Mouse (Mus musculus) embryonic facial prominence, embryonic 13.5 days (tissue): ENCODE data around the gene Rbmxl1. TPM values are rescaled to one million over a fixed set of nuclear protein-coding genes. Genes with fewer than 3 reads are reported as not detected.
"Not testable (repeated sequence)": the region's sequence is repeated elsewhere in the genome, so short reads cannot be mapped to it uniquely, and the experiment has no call there.

Experiments
- ATAC-seq: fragments of 200-750 bp; cut with Nextera tagmentation; 2 replicates; pipeline ENCODE4 v1.8.0; 2017; ENCODE audit warnings: low read depth; ENCODE audit not compliant: insufficient number of reproducible peaks, insufficient read depth, low FRiP score, low TSS enrichment
- H3K27ac ChIP-seq: fragments of 300-500 bp; sonication (generic); 2 replicates; pipeline ENCODE4 v1.5.1; 2015; ENCODE audit warnings: moderate library complexity, mild to moderate bottlenecking, inconsistent platforms
- H3K27me3 ChIP-seq: fragments of 300-500 bp; sonication (generic); 2 replicates; pipeline ENCODE4 v1.6.1; 2015; ENCODE audit warnings: mild to moderate bottlenecking, inconsistent platforms
- H3K36me3 ChIP-seq: fragments of 300-500 bp; sonication (generic); 2 replicates; pipeline ENCODE4 v1.6.1; 2015; ENCODE audit warnings: mild to moderate bottlenecking, inconsistent platforms
- H3K4me1 ChIP-seq: fragments of 300-500 bp; sonication (generic); 2 replicates; pipeline ENCODE4 v1.6.1; 2015; ENCODE audit warnings: inconsistent platforms
- H3K4me2 ChIP-seq: fragments of 300-500 bp; sonication (generic); 2 replicates; pipeline ENCODE4 v1.6.1; 2015; ENCODE audit warnings: moderate library complexity, mild to moderate bottlenecking, inconsistent platforms
- H3K4me3 ChIP-seq: fragments of 300-500 bp; sonication (generic); 2 replicates; pipeline ENCODE4 v1.5.1; 2015; ENCODE audit warnings: mild to moderate bottlenecking, inconsistent platforms
- H3K9ac ChIP-seq: fragments of 300-500 bp; sonication (generic); 2 replicates; pipeline ENCODE4 v1.6.1; 2015; ENCODE audit warnings: mild to moderate bottlenecking, inconsistent platforms
- H3K9me3 ChIP-seq: fragments of 300-500 bp; sonication (generic); 2 replicates; pipeline ENCODE4 v1.6.1; 2016; ENCODE audit warnings: inconsistent platforms
- WGBS: fragments of 180-500 bp; shearing (Covaris S2); methylation state at CpG from one replicate; pipeline ENCODE4 v1.1.7; 2015; ENCODE audit warnings: mixed read lengths; 5-methylcytosine and 5-hydroxymethylcytosine counted together
- polyA plus RNA-seq: library from polyadenylated mRNA; unstranded; fragments of >200 nt; fragmentation: Nextera tagmentation; extraction: Ambion mirVana; gene quantifications from 2 replicates; pipeline ENCODE4 v1.2.1, GENCODE M21; 2015

Rbmxl1 gene
- polyA plus RNA-seq = 280 and 282 TPM in 2 replicates

GRCm38 (mm10) chr8:78508719-78509272, at the start of gene Rbmxl1:
Gene Rbmxl1 (minus strand): TSS chr8:78508898.
- H3K4me2 ChIP-seq = peak within 1 kb of the TSS; percentile 85
- under 1% methylated on average over 70 of the region's 70 CpGs for WGBS
- H3K9me3 ChIP-seq = peaks cover 3% of the 10 kb centered on the region; the same call in 1 of the 2 replicates
- H3K27me3 ChIP-seq = no peaks in the 10 kb centered on the region
- H3K4me3 ChIP-seq = peak within 1 kb of the TSS; percentile 89
- H3K4me1 ChIP-seq = peaks cover 14% of the 10 kb centered on the region
- peak within 1 kb of the TSS; percentile 98 for H3K9ac ChIP-seq
- H3K36me3 ChIP-seq = peaks cover 28% of the 10 kb centered on the region
- H3K27ac ChIP-seq = peak within 1 kb of the TSS; percentile 98
- peak; percentile 86 for ATAC-seq

GRCm38 (mm10) chr8:78556773-78557434, 48.2 kb upstream of the Rbmxl1 start:
- Histone ChIP-seq H3K27ac (no peak overlapping the region), H3K36me3 (peaks cover 9% of the 10 kb centered on the region), H3K27me3 (no peaks in the 10 kb centered on the region), H3K4me3 (no peak overlapping the region), H3K4me1 (peaks cover 7% of the 10 kb centered on the region), H3K4me2 (no peak overlapping the region), H3K9me3 (no peaks in the 10 kb centered on the region), H3K9ac (0 out of 2 replicates have a peak overlapping the region, but pooled peaks have one; percentile 8)
- ATAC-seq = no peak
- 38% methylated on average over 11 of the region's 11 CpGs for WGBS

GRCm38 (mm10) chr8:78555817-78556216, 47.1 kb upstream of the Rbmxl1 start:
- Histone ChIP-seq H3K4me3 (no peak overlapping the region), H3K27ac (no peak overlapping the region), H3K9me3 (no peaks in the 10 kb centered on the region), H3K9ac (no peak overlapping the region), H3K36me3 (peaks cover 6% of the 10 kb centered on the region; the same call in 1 of the 2 replicates), H3K27me3 (no peaks in the 10 kb centered on the region), H3K4me2 (no peak overlapping the region), H3K4me1 (peaks cover 7% of the 10 kb centered on the region)
- no peak for ATAC-seq
- WGBS = 81% methylated on average over 4 of the region's 4 CpGs

DNA sequence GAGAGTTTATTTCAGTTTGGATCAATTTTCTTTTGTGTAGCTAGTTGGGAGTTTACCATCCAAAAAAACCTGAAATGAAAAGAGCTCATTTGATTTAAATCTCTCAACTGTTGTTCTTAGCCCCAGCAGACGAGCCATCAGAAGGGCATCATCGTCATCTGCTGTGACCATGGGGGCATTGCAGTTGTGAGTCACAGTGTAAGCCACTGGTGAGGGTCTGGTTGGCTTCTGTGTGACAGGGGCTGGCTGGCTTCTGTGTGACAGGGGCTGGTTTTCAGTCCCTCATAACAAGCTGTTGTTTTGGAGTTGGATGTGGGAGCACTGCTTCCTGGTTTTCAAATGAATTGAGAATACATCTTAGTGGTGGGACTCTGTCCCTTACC, 42.0 kb upstream of the Rbmxl1 start:
- Histone ChIP-seq H3K4me1 (no peaks in the 10 kb centered on the region), H3K9ac (no peak overlapping the region), H3K27me3 (no peaks in the 10 kb centered on the region), H3K27ac (no peak overlapping the region), H3K9me3 (no peaks in the 10 kb centered on the region), H3K4me3 (no peak overlapping the region), H3K36me3 (peaks cover 9% of the 10 kb centered on the region; the same call in 1 of the 2 replicates), H3K4me2 (no peak overlapping the region)
- 70% methylated on average over 2 of the region's 2 CpGs for WGBS
- ATAC-seq = no peak

DNA sequence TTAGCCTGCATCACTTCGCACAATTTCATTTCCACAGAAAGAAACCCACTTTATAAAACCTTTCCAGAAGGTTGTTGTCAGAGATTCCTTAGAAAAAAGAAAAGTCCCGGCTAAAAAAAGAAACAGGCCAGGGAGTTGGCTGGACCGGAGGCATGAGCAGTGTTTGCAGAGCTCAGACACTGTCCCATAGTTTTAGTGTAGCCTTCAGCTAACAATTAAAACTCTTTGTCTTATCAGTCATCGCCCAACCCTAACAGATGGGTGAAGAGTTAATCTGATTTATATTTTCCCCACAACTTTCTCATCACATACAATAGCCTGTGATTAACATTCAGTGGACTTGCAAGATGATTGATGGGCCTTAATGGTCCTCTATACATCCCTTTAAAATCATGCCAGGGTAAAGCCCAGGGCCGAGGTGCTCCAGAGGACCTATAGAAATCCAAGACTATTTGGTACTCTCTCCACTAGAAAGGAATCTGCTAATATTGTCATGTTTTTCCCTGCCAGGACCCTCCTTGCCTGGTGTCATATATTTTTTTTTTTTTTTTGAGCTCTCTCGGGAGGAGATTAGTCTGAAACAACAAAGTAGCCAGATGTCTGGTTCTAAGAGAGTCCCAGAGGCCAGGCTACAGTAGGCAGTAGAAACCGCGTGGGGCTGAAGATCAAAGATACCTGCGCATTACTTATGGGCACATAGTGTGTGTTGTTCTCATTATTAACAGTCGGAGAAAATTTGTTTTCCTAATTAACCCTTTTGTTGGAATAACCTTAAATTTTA, 41.5 kb upstream of the Rbmxl1 start:
- 62% methylated on average over 10 of the region's 10 CpGs for WGBS
- ATAC-seq = no peak
- no peaks in the 10 kb centered on the region for H3K9me3 ChIP-seq
- no peak overlapping the region for H3K4me2 ChIP-seq
- 0 out of 2 replicates have a peak, but pooled peaks cover 3% of the 10 kb centered on the region for H3K4me1 ChIP-seq
- H3K27ac ChIP-seq = no peak overlapping the region
- H3K27me3 ChIP-seq = no peaks in the 10 kb centered on the region
- peaks cover 9% of the 10 kb centered on the region; the same call in 1 of the 2 replicates for H3K36me3 ChIP-seq
- no peak overlapping the region for H3K4me3 ChIP-seq
- H3K9ac ChIP-seq = no peak overlapping the region

GRCm38 (mm10) chr8:78545153-78545817, 36.6 kb upstream of the Rbmxl1 start:
- not testable (repeated sequence) for ATAC-seq, H3K4me1 ChIP-seq, H3K4me3 ChIP-seq, H3K27ac ChIP-seq, H3K9me3 ChIP-seq, H3K27me3 ChIP-seq, H3K4me2 ChIP-seq, H3K9ac ChIP-seq
- 47% methylated on average over 9 of the region's 14 CpGs for WGBS
- H3K36me3 ChIP-seq = peaks cover 27% of the 10 kb centered on the region

GRCm38 (mm10) chr8:78544545-78544944, 35.8 kb upstream of the Rbmxl1 start:
- no peaks in the 10 kb centered on the region for H3K9me3 ChIP-seq
- H3K4me3 ChIP-seq = no peak overlapping the region
- 0 out of 2 replicates have a peak, but pooled peaks cover 5% of the 10 kb centered on the region for H3K4me1 ChIP-seq
- no peak overlapping the region for H3K27ac ChIP-seq
- H3K27me3 ChIP-seq = no peaks in the 10 kb centered on the region
- H3K4me2 ChIP-seq = no peak overlapping the region
- peaks cover 30% of the 10 kb centered on the region for H3K36me3 ChIP-seq
- ATAC-seq = no peak
- H3K9ac ChIP-seq = no peak overlapping the region
- 79% methylated on average over 2 of the region's 2 CpGs for WGBS

DNA sequence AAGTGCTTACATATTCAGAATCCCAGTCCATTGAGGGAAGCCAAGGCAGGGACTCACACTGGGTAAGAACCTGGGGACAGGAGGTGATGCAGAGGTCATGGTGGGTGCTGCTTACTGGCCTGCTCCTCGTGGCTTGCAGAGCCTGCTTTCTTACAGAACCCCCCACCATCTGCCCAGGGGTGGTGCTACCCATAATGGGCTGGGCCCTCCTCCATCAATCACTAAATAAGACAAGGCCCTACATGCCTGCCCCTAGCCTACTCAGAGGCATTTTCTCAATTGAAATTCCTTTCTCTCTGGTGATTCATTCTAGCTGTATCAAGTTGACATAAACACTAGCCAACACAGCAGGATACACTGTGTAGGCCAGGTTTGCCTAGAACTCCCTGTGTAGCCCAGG, 34.9 kb upstream of the Rbmxl1 start:
- Histone ChIP-seq H3K9me3 (no peaks in the 10 kb centered on the region), H3K27ac (no peak overlapping the region), H3K36me3 (peaks cover 32% of the 10 kb centered on the region), H3K27me3 (no peaks in the 10 kb centered on the region), H3K4me2 (no peak overlapping the region), H3K9ac (no peak overlapping the region), H3K4me3 (no peak overlapping the region), H3K4me1 (0 out of 2 replicates have a peak, but pooled peaks cover 5% of the 10 kb centered on the region)
- no peak for ATAC-seq
- WGBS = 56% methylated on average over 1 of the region's 1 CpGs

GRCm38 (mm10) chr8:78542670-78543069, 34.0 kb upstream of the Rbmxl1 start:
- H3K27ac ChIP-seq, H3K9me3 ChIP-seq, H3K4me3 ChIP-seq, H3K27me3 ChIP-seq, H3K9ac ChIP-seq, H3K4me1 ChIP-seq, H3K4me2 ChIP-seq, ATAC-seq: not testable (repeated sequence)
- 84% methylated on average over 6 of the region's 6 CpGs for WGBS
- peaks cover 34% of the 10 kb centered on the region for H3K36me3 ChIP-seq

GRCm38 (mm10) chr8:78537795-78538194, 29.1 kb upstream of the Rbmxl1 start:
- H3K27me3 ChIP-seq = no peaks in the 10 kb centered on the region
- no peak overlapping the region for H3K4me2 ChIP-seq
- WGBS = 87% methylated on average over 3 of the region's 3 CpGs
- H3K27ac ChIP-seq = no peak overlapping the region
- H3K9me3 ChIP-seq = no peaks in the 10 kb centered on the region
- no peaks in the 10 kb centered on the region for H3K4me1 ChIP-seq
- no peak for ATAC-seq
- no peak overlapping the region for H3K9ac ChIP-seq
- no peak overlapping the region for H3K4me3 ChIP-seq
- H3K36me3 ChIP-seq = peaks cover 36% of the 10 kb centered on the region

DNA sequence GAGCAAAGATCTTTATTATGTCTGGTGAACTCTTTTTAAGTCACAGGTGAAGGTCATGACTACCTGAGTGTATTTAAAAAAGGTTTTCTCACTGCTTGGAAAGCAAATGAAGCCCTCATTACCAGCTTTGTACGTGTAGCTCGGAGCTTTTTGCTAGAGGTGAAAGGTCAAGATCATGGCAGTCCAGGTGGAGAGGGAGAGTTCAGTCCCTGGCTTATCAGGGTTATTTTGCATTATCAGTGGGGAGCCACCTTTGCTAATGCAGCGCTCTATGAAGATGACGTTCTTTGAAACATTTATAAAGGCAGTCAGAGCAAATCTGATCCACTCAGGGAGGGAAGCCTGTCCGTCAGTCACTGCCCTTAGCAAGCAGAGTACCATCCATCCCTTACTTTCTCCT, 28.0 kb upstream of the Rbmxl1 start:
- H3K4me3 ChIP-seq = no peak overlapping the region
- H3K36me3 ChIP-seq = peaks cover 33% of the 10 kb centered on the region
- H3K27me3 ChIP-seq = no peaks in the 10 kb centered on the region
- ATAC-seq = no peak
- H3K4me1 ChIP-seq = no peaks in the 10 kb centered on the region
- no peaks in the 10 kb centered on the region for H3K9me3 ChIP-seq
- H3K9ac ChIP-seq = no peak overlapping the region
- H3K27ac ChIP-seq = no peak overlapping the region
- 82% methylated on average over 5 of the region's 5 CpGs for WGBS
- no peak overlapping the region for H3K4me2 ChIP-seq
